Mouse (Mus musculus): ENCODE measurements at regions not wholly inside any gene's neighbourhood (a gene's known extent, or its start where the extent isn't known, plus 50 kb on each side); places are given as distances from the start of the nearest gene placed in this dataset.

- DNase-seq (no peak), ATAC-seq (no peak)
- no peak overlapping the region for H3K9ac ChIP-seq (replicated peaks)
- H3K36me3 ChIP-seq (replicated peaks; ENCODE audit: insufficient read depth, low read length), result no peaks in the 10 kb centered on the region
- no peaks in the 10 kb centered on the region for H3K4me1 ChIP-seq (ENCODE audit: insufficient read depth)
- TF ChIP-seq CTCF (IDR thresholded peaks at IDR 0.05; ENCODE audit: low read depth), result peak; percentile 55
- TF ChIP-seq EP300 (IDR thresholded peaks at IDR 0.05; ENCODE audit: low read depth), result no peak
- H3K9me3 ChIP-seq (ENCODE audit: low read length), result no peaks in the 10 kb centered on the region
- 29% methylated on average over 1 of the region's 1 CpGs for WGBS (ENCODE audit: insufficient replicate concordance)
- no peak overlapping the region for H3K4me2 ChIP-seq (ENCODE audit: low read depth, low read length)
- no peak overlapping the region for H3K4me3 ChIP-seq (ENCODE audit: low read depth, low read length)
- H3K27me3 ChIP-seq (ENCODE audit: insufficient read depth, low read length), result no peaks in the 10 kb centered on the region
- no peak overlapping the region for H3K27ac ChIP-seq (ENCODE audit: low read depth)
Measured at GRCm38 (mm10) chr11:18821384-18821783, 197.4 kb downstream of the Meis1 start.

- WGBS (ENCODE audit: insufficient replicate concordance), result 75% methylated on average over 3 of the region's 3 CpGs
- DNase-seq, result no peak
- H3K4me1 ChIP-seq (ENCODE audit: insufficient read depth), result no peaks in the 10 kb centered on the region
Measured at GRCm38 (mm10) chr11:18814110-18814509, 204.7 kb downstream of the Meis1 start.

GRCm38 (mm10) chr11:18767479-18767878 lies 251.3 kb downstream of the Meis1 start:
- ATAC-seq, result no peak
- H3K36me3 ChIP-seq (replicated peaks; ENCODE audit: insufficient read depth, low read length), result no peaks in the 10 kb centered on the region
- no peak overlapping the region for H3K9ac ChIP-seq (replicated peaks)
- no peaks in the 10 kb centered on the region for H3K27me3 ChIP-seq (ENCODE audit: insufficient read depth, low read length)
- no peak overlapping the region for H3K4me2 ChIP-seq (ENCODE audit: low read depth, low read length)
- WGBS (ENCODE audit: insufficient replicate concordance), result 76% methylated on average over 3 of the region's 3 CpGs
- H3K9me3 ChIP-seq (ENCODE audit: low read length), result no peaks in the 10 kb centered on the region
- H3K4me1 ChIP-seq (ENCODE audit: insufficient read depth), result no peaks in the 10 kb centered on the region
- H3K4me3 ChIP-seq (ENCODE audit: low read depth, low read length), result no peak overlapping the region
- TF ChIP-seq CTCF (IDR thresholded peaks at IDR 0.05; ENCODE audit: low read depth), result no peak
- no peak for TF ChIP-seq EP300 (IDR thresholded peaks at IDR 0.05; ENCODE audit: low read depth)
- DNase-seq, result no peak
- no peak overlapping the region for H3K27ac ChIP-seq (ENCODE audit: low read depth)

More at GRCm38 (mm10) chr11:18814110-18814509, 204.7 kb downstream of the Meis1 start:
- no peak overlapping the region for H3K27ac ChIP-seq (ENCODE audit: low read depth)
- no peaks in the 10 kb centered on the region for H3K9me3 ChIP-seq (ENCODE audit: low read length)
- H3K9ac ChIP-seq (replicated peaks), result no peak overlapping the region
- H3K36me3 ChIP-seq (replicated peaks; ENCODE audit: insufficient read depth, low read length), result no peaks in the 10 kb centered on the region
- TF ChIP-seq EP300 (IDR thresholded peaks at IDR 0.05; ENCODE audit: low read depth), result no peak
- no peak for TF ChIP-seq CTCF (IDR thresholded peaks at IDR 0.05; ENCODE audit: low read depth)
- ATAC-seq, result no peak
- no peak overlapping the region for H3K4me2 ChIP-seq (ENCODE audit: low read depth, low read length)
- H3K27me3 ChIP-seq (ENCODE audit: insufficient read depth, low read length), result no peaks in the 10 kb centered on the region
- no peak overlapping the region for H3K4me3 ChIP-seq (ENCODE audit: low read depth, low read length)

DNA sequence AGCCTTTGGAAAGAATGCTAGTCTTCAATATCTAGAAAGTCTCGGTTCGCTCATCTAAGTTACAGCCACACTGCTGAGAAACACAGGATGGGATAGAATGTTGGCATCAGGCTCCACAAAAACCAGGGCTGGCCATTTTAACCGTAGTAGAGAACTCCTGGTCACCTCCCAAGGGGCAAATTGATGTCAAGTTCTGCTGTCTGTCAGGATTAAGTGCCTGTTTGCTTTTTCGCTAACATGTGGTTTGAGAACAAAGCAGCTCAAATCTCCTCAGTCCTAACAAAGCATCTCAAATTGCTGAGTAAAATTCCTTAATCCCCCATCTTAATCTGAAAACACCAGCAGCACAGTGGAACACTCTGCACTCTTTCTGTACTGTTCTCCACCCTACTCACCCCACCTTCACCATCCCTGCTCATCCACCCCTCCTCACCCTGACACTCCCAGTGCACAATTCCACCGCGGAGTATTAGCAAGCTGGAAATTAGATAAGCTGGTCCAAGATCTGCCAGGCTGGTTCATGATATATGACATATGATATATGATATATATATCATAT lies 252.2 kb downstream of the Meis1 start:
- Histone ChIP-seq H3K27me3 (ENCODE audit: insufficient read depth, low read length) (no peaks in the 10 kb centered on the region), H3K9me3 (ENCODE audit: low read length) (no peaks in the 10 kb centered on the region), H3K9ac (replicated peaks) (no peak overlapping the region), H3K4me3 (ENCODE audit: low read depth, low read length) (no peak overlapping the region), H3K36me3 (replicated peaks; ENCODE audit: insufficient read depth, low read length) (no peaks in the 10 kb centered on the region), H3K4me2 (ENCODE audit: low read depth, low read length) (no peak overlapping the region), H3K4me1 (ENCODE audit: insufficient read depth) (no peaks in the 10 kb centered on the region), H3K27ac (ENCODE audit: low read depth) (no peak overlapping the region)
- TF ChIP-seq EP300 (IDR thresholded peaks at IDR 0.05; ENCODE audit: low read depth), result no peak
- TF ChIP-seq CTCF (IDR thresholded peaks at IDR 0.05; ENCODE audit: low read depth), result no peak
- ATAC-seq (no peak), DNase-seq (no peak)
- 75% methylated on average over 6 of the region's 6 CpGs for WGBS (ENCODE audit: insufficient replicate concordance)

GRCm38 (mm10) chr11:18758591-18759074 lies 260.2 kb downstream of the Meis1 start:
- Histone ChIP-seq H3K9me3 (ENCODE audit: low read length) (no peaks in the 10 kb centered on the region), H3K9ac (replicated peaks) (no peak overlapping the region), H3K36me3 (replicated peaks; ENCODE audit: insufficient read depth, low read length) (no peaks in the 10 kb centered on the region), H3K4me3 (ENCODE audit: low read depth, low read length) (no peak overlapping the region), H3K4me2 (ENCODE audit: low read depth, low read length) (no peak overlapping the region), H3K27me3 (ENCODE audit: insufficient read depth, low read length) (no peaks in the 10 kb centered on the region), H3K4me1 (ENCODE audit: insufficient read depth) (no peaks in the 10 kb centered on the region), H3K27ac (ENCODE audit: low read depth) (no peak overlapping the region)
- DNase-seq (no peak), ATAC-seq (no peak)
- TF ChIP-seq CTCF (IDR thresholded peaks at IDR 0.05; ENCODE audit: low read depth) (no peak), EP300 (IDR thresholded peaks at IDR 0.05; ENCODE audit: low read depth) (no peak)
- WGBS (ENCODE audit: insufficient replicate concordance), result 77% methylated on average over 6 of the region's 6 CpGs

GRCm38 (mm10) chr11:18756576-18756975 lies 262.2 kb downstream of the Meis1 start:
- DNase-seq, result no peak

More at GRCm38 (mm10) chr11:18756576-18756975, 262.2 kb downstream of the Meis1 start:
- Histone ChIP-seq H3K9me3 (ENCODE audit: low read length) (no peaks in the 10 kb centered on the region), H3K9ac (replicated peaks) (no peak overlapping the region), H3K27ac (ENCODE audit: low read depth) (no peak overlapping the region), H3K27me3 (ENCODE audit: insufficient read depth, low read length) (no peaks in the 10 kb centered on the region), H3K4me2 (ENCODE audit: low read depth, low read length) (no peak overlapping the region), H3K4me1 (ENCODE audit: insufficient read depth) (no peaks in the 10 kb centered on the region), H3K4me3 (ENCODE audit: low read depth, low read length) (no peak overlapping the region), H3K36me3 (replicated peaks; ENCODE audit: insufficient read depth, low read length) (no peaks in the 10 kb centered on the region)
- TF ChIP-seq CTCF (IDR thresholded peaks at IDR 0.05; ENCODE audit: low read depth) (no peak), EP300 (IDR thresholded peaks at IDR 0.05; ENCODE audit: low read depth) (no peak)
- WGBS (ENCODE audit: insufficient replicate concordance), result 68% methylated on average over 1 of the region's 1 CpGs
- ATAC-seq, result no peak

Data from liver, postnatal 0 days (tissue).